Mouse (Mus musculus): Measurements from ENCODE around the gene Hs3st6. TPM values are rescaled to one million over a fixed set of nuclear protein-coding genes. Genes with fewer than 3 reads are reported as not detected.

Hs3st6 gene
- total RNA-seq (2014; rRNA removed) (0.49 TPM in 1 of 2 replicates, not detected in the other), polyA plus RNA-seq (2015; fragmentation: Nextera tagmentation; extraction: Ambion mirVana) (0.22 and 0.50 TPM in 2 replicates)

DNA sequence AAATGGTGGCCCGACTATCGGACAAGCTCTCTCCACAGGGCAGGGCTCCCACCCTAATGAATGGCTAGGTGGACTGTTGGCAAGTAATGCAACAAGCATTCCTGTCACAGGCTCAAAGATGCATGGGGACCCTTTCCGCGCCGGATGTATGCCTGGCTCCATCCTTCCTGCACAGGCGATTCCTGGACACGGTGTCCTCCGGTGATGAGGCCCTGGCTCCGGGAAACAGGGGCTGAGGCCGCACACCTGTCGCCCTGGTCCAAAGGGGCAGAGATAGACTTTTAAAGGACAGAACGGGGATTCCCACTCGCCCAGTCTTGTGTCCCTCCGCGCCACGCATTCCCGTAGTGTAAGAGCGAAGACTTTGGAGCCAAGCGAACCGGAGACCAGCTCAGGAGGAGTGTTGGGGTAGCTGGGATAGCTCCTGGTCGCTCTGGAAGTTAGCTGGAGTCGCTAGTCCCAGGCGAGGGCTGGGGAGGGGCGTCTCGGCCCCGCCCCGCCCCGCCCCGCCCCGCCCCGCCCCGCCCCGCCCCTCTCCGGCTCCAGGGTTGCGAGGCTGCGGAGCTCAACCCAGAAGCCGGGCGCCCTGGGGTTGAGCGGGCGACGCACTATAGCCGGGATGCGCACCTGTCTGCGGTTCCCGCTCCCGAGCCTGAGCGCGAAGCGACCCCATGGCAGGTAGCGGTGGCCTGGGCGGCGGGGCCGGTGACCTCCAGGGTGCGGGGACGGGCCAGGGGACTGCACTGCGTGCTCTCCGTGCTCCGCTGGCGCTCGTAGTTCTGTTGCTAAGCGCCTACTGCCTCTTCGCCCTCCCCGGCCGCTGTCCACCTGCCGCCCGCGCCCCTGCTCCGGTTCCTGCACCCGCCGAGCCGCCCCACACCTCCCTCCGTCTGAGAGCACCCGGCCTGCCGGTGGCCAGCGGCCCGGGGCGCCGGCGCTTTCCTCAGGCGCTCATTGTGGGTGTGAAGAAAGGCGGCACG, at the start of gene Hs3st6:
Hs3st6 (plus strand) TSS at position 574 of the 980 bp plus-strand sequence.
- H3K4me1 ChIP-seq (ENCODE audit: insufficient read depth, low read length), result 0 out of 2 replicates have a peak, but pooled peaks cover 3% of the 10 kb centered on the region
- peak within 1 kb of the TSS; percentile 83 for H3K4me2 ChIP-seq (ENCODE audit: low read depth, low read length, poor library complexity, severe bottlenecking)
- DNase-seq (ENCODE audit: low spot score), result no peak
- no peaks in the 10 kb centered on the region for H3K36me3 ChIP-seq (ENCODE audit: insufficient read depth, low read length)
- H3K27me3 ChIP-seq (ENCODE audit: insufficient read depth, low read length), result peaks cover 58% of the 10 kb centered on the region
- no peak for TF ChIP-seq CTCF (IDR thresholded peaks at IDR 0.05)
- no peaks in the 10 kb centered on the region for H3K9me3 ChIP-seq (ENCODE audit: low read length)
- no peak within 1 kb of the TSS for H3K27ac ChIP-seq (ENCODE audit: low read depth, low read length)
- ATAC-seq (ENCODE audit: low FRiP score), result no peak
- no peak within 1 kb of the TSS for H3K9ac ChIP-seq (replicated peaks; ENCODE audit: low read length, poor library complexity, severe bottlenecking)
- 1% methylated on average over 68 of the region's 82 CpGs for WGBS
- peak within 1 kb of the TSS; percentile 41 for H3K4me3 ChIP-seq (ENCODE audit: low read depth, low read length)

DNA sequence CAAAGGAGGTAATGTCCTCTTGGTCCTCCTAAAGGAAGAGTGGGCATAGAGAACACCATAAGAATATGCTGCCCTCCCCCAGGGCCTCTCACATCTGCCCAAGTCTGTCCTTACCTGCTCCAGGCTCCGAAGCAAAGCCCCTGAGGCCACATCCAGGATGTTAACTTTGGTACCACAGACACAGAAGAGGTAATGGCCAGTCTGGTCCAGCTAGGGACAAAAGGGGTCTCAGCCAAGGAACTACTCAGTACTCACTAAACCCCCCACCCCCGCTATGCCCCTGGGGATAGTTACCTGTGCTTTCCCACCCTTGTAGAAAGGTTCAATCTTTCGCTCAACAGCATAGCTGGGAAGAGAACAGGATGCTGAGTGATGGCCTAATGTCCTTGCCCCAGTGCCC, 47.0 kb upstream of the Hs3st6 start:
- H3K9me3 ChIP-seq (ENCODE audit: low read length), result no peaks in the 10 kb centered on the region
- H3K4me3 ChIP-seq (ENCODE audit: low read depth, low read length), result no peak overlapping the region
- no peaks in the 10 kb centered on the region for H3K27me3 ChIP-seq (ENCODE audit: insufficient read depth, low read length)
- DNase-seq (ENCODE audit: low spot score) (no peak), ATAC-seq (ENCODE audit: low FRiP score) (no peak)
- TF ChIP-seq CTCF (IDR thresholded peaks at IDR 0.05), result no peak
- H3K27ac ChIP-seq (ENCODE audit: low read depth, low read length), result no peak overlapping the region
- H3K4me1 ChIP-seq (ENCODE audit: insufficient read depth, low read length), result no peaks in the 10 kb centered on the region
- no peak overlapping the region for H3K9ac ChIP-seq (replicated peaks; ENCODE audit: low read length, poor library complexity, severe bottlenecking)
- 95% methylated on average over 3 of the region's 3 CpGs for WGBS
- H3K4me2 ChIP-seq (ENCODE audit: low read depth, low read length, poor library complexity, severe bottlenecking), result no peak overlapping the region
- H3K36me3 ChIP-seq (ENCODE audit: insufficient read depth, low read length), result peaks cover 38% of the 10 kb centered on the region

- 3% methylated on average over 32 of the region's 32 CpGs for WGBS
- no peak; the same call in 1 of the 2 replicates for TF ChIP-seq CTCF (IDR thresholded peaks at IDR 0.05)
- peak within 1 kb of the TSS; percentile 68 for H3K9ac ChIP-seq (replicated peaks; ENCODE audit: low read length, poor library complexity, severe bottlenecking)
- H3K36me3 ChIP-seq (ENCODE audit: insufficient read depth, low read length), result peaks cover 24% of the 10 kb centered on the region
- H3K4me2 ChIP-seq (ENCODE audit: low read depth, low read length, poor library complexity, severe bottlenecking), result peak within 1 kb of the TSS; percentile 66
- H3K27ac ChIP-seq (ENCODE audit: low read depth, low read length), result peak within 1 kb of the TSS; percentile 77
- H3K9me3 ChIP-seq (ENCODE audit: low read length), result no peaks in the 10 kb centered on the region
- peak; percentile 89 for ATAC-seq (ENCODE audit: low FRiP score)
- H3K27me3 ChIP-seq (ENCODE audit: insufficient read depth, low read length), result no peaks in the 10 kb centered on the region
- H3K4me3 ChIP-seq (ENCODE audit: low read depth, low read length), result peak within 1 kb of the TSS; percentile 72
- no peaks in the 10 kb centered on the region for H3K4me1 ChIP-seq (ENCODE audit: insufficient read depth, low read length)
- DNase-seq (ENCODE audit: low spot score), result peak; percentile 97
Measured at GRCm38 (mm10) chr17:24706982-24707800, 45.6 kb upstream of the Hs3st6 start, which contains the start of gene Tbl3. Gene Tbl3, minus strand, starts transcription at chr17:24707660.

DNA sequence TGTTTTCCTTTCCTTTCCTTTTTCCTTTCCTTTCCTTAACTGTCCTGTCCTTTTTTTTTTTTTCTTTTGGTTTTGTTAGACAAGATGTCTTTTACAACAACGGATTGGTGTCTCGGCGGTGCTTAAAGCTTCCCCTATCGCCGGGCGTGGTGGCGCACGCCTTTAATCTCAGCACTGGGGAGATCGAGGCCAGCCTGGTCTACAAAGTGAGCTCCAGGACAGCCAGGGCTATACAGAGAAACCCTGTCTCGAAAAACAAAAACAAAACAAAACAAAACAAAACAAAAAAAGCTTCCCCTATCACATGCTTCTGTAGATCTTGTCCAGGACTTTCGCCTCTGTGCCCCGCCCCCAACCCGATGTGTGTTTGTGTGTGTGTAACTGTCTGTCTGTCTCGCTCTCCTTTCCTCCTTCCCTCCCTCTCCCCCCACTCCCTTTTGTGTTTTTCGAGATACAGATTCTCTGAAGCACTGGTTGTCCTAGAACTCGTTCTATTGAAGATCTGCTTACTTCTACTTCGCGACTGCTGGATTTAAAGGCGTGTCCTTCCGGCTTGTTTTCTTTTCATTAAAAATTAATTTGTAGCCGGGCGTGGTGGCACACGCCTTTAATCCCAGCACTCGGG, 44.9 kb upstream of the Hs3st6 start:
- peak overlapping the region; percentile 66 for H3K4me2 ChIP-seq (ENCODE audit: low read depth, low read length, poor library complexity, severe bottlenecking)
- peaks cover 19% of the 10 kb centered on the region for H3K36me3 ChIP-seq (ENCODE audit: insufficient read depth, low read length)
- H3K9me3 ChIP-seq (ENCODE audit: low read length), result no peaks in the 10 kb centered on the region
- no peaks in the 10 kb centered on the region for H3K27me3 ChIP-seq (ENCODE audit: insufficient read depth, low read length)
- DNase-seq (ENCODE audit: low spot score), result no peak
- H3K4me1 ChIP-seq (ENCODE audit: insufficient read depth, low read length), result no peaks in the 10 kb centered on the region
- WGBS, result 5% methylated on average over 24 of the region's 24 CpGs
- peak overlapping the region; percentile 72 for H3K4me3 ChIP-seq (ENCODE audit: low read depth, low read length)
- no peak for TF ChIP-seq CTCF (IDR thresholded peaks at IDR 0.05)
- H3K27ac ChIP-seq (ENCODE audit: low read depth, low read length), result peak overlapping the region; percentile 77; the same call in 1 of the 2 replicates
- peak; percentile 59; the same call in 1 of the 2 replicates for ATAC-seq (ENCODE audit: low FRiP score)
- peak overlapping the region; percentile 68; the same call in 1 of the 2 replicates for H3K9ac ChIP-seq (replicated peaks; ENCODE audit: low read length, poor library complexity, severe bottlenecking)

- H3K27ac ChIP-seq (ENCODE audit: low read depth, low read length), result no peak overlapping the region
- no peaks in the 10 kb centered on the region for H3K4me1 ChIP-seq (ENCODE audit: insufficient read depth, low read length)
- H3K4me3 ChIP-seq (ENCODE audit: low read depth, low read length), result no peak overlapping the region
- DNase-seq (ENCODE audit: low spot score) (no peak), ATAC-seq (ENCODE audit: low FRiP score) (no peak)
- H3K36me3 ChIP-seq (ENCODE audit: insufficient read depth, low read length), result peaks cover 17% of the 10 kb centered on the region
- H3K9me3 ChIP-seq (ENCODE audit: low read length), result no peaks in the 10 kb centered on the region
- no peak overlapping the region for H3K9ac ChIP-seq (replicated peaks; ENCODE audit: low read length, poor library complexity, severe bottlenecking)
- WGBS, result 30% methylated on average over 2 of the region's 2 CpGs
- peak; percentile 66 for TF ChIP-seq CTCF (IDR thresholded peaks at IDR 0.05)
- H3K4me2 ChIP-seq (ENCODE audit: low read depth, low read length, poor library complexity, severe bottlenecking), result no peak overlapping the region
- no peaks in the 10 kb centered on the region for H3K27me3 ChIP-seq (ENCODE audit: insufficient read depth, low read length)
Measured at GRCm38 (mm10) chr17:24708646-24709045, 44.1 kb upstream of the Hs3st6 start.
